Mouse (Mus musculus) liver, embryonic 15.5 days (tissue): Measurements from ENCODE around the gene Nemf. TPM values are rescaled to one million over a fixed set of nuclear protein-coding genes. Genes with fewer than 3 reads are reported as not detected.
"Not testable (repeated sequence)": the region's sequence is repeated elsewhere in the genome, so short reads cannot be mapped to it uniquely, and the experiment has no call there.

Experiments used
- ATAC-seq: fragments of 200-750 bp; cut with Nextera tagmentation; 2 replicates; pipeline ENCODE4 v1.8.0; 2017; ENCODE audit warnings: moderate number of reproducible peaks, mild to moderate bottlenecking, moderate library complexity; ENCODE audit not compliant: insufficient read depth
- H3K27ac ChIP-seq: fragments of 300-500 bp; sonication (generic); replicated peaks from 2 replicates; pipeline ENCODE4 v1.5.1; 2015; ENCODE audit warnings: mild to moderate bottlenecking, inconsistent platforms
- H3K27me3 ChIP-seq: fragments of 300-500 bp; sonication (generic); 2 replicates; pipeline ENCODE4 v1.6.1; 2015; ENCODE audit warnings: mild to moderate bottlenecking, inconsistent platforms
- H3K36me3 ChIP-seq: fragments of 300-500 bp; sonication (generic); replicated peaks from 2 replicates; pipeline ENCODE4 v1.6.1; 2015; ENCODE audit warnings: moderate library complexity, mild to moderate bottlenecking, inconsistent platforms
- H3K4me1 ChIP-seq: fragments of 300-500 bp; sonication (generic); replicated peaks from 2 replicates; pipeline ENCODE4 v1.6.1; 2015; ENCODE audit warnings: inconsistent platforms
- H3K4me2 ChIP-seq: fragments of 300-500 bp; sonication (generic); 2 replicates; pipeline ENCODE4 v1.6.1; 2015; ENCODE audit warnings: moderate library complexity, mild to moderate bottlenecking, inconsistent platforms
- H3K4me3 ChIP-seq: fragments of 300-500 bp; sonication (generic); replicated peaks from 2 replicates; pipeline ENCODE4 v1.5.1; 2015; ENCODE audit warnings: mild to moderate bottlenecking, inconsistent platforms
- H3K9ac ChIP-seq: fragments of 300-500 bp; sonication (generic); 2 replicates; pipeline ENCODE4 v1.6.1; 2015; ENCODE audit warnings: moderate library complexity, mild to moderate bottlenecking, inconsistent platforms
- H3K9me3 ChIP-seq: fragments of 300-500 bp; sonication (generic); replicated peaks from 2 replicates; pipeline ENCODE4 v1.6.1; 2016; ENCODE audit warnings: inconsistent platforms
- WGBS: fragments of 180-500 bp; shearing (Covaris S2); methylation state at CpG from one replicate; pipeline ENCODE4 v1.1.7; 2015; ENCODE audit warnings: mixed read lengths; ENCODE audit not compliant: insufficient replicate concordance; 5-methylcytosine and 5-hydroxymethylcytosine counted together
- polyA plus RNA-seq: library from polyadenylated mRNA; unstranded; fragments of >200 nt; fragmentation: Nextera tagmentation; extraction: Ambion mirVana; gene quantifications from 2 replicates; pipeline ENCODE4 v1.2.1, GENCODE M21; 2015

Gene Nemf
- polyA plus RNA-seq, 1 experiment from 2014 or later = 33.1 TPM

- not testable (repeated sequence) for H3K9ac ChIP-seq, H3K4me2 ChIP-seq, H3K4me3 ChIP-seq, H3K9me3 ChIP-seq, H3K36me3 ChIP-seq, H3K27ac ChIP-seq, ATAC-seq, H3K27me3 ChIP-seq
- peaks cover 22% of the 10 kb centered on the region for H3K4me1 ChIP-seq
- 52% methylated on average over 6 of the region's 12 CpGs for WGBS
Measured at GRCm38 (mm10) chr12:69386281-69386732, 29.3 kb upstream of the Nemf start.

- Histone ChIP-seq H3K27ac (no peak overlapping the region), H3K4me1 (peaks cover 21% of the 10 kb centered on the region), H3K27me3 (no peaks in the 10 kb centered on the region), H3K9me3 (no peaks in the 10 kb centered on the region), H3K36me3 (0 out of 2 replicates have a peak, but pooled peaks cover 9% of the 10 kb centered on the region), H3K9ac (no peak overlapping the region), H3K4me2 (no peak overlapping the region), H3K4me3 (no peak overlapping the region)
- WGBS = 54% methylated on average over 6 of the region's 6 CpGs
- no peak for ATAC-seq
Measured at GRCm38 (mm10) chr12:69385542-69386280, 28.7 kb upstream of the Nemf start.

- no peak overlapping the region for H3K4me2 ChIP-seq
- H3K27ac ChIP-seq = no peak overlapping the region
- no peak overlapping the region for H3K4me3 ChIP-seq
- no peaks in the 10 kb centered on the region for H3K27me3 ChIP-seq
- H3K36me3 ChIP-seq = peaks cover 16% of the 10 kb centered on the region
- ATAC-seq = no peak
- 80% methylated on average over 5 of the region's 5 CpGs for WGBS
- H3K9me3 ChIP-seq = no peaks in the 10 kb centered on the region
- H3K4me1 ChIP-seq = peaks cover 16% of the 10 kb centered on the region
- no peak overlapping the region for H3K9ac ChIP-seq
Measured at GRCm38 (mm10) chr12:69384606-69385005, 27.6 kb upstream of the Nemf start.

GRCm38 (mm10) chr12:69382880-69383279, 25.9 kb upstream of the Nemf start:
- Histone ChIP-seq H3K27ac (no peak overlapping the region), H3K4me2 (no peak overlapping the region), H3K36me3 (peaks cover 30% of the 10 kb centered on the region), H3K4me1 (peaks cover 16% of the 10 kb centered on the region), H3K4me3 (no peak overlapping the region), H3K9me3 (no peaks in the 10 kb centered on the region), H3K27me3 (no peaks in the 10 kb centered on the region), H3K9ac (no peak overlapping the region)
- ATAC-seq = no peak; the same call in 1 of the 2 replicates
- WGBS = 54% methylated on average over 1 of the region's 1 CpGs

- H3K9me3 ChIP-seq = no peaks in the 10 kb centered on the region
- no peak overlapping the region for H3K4me2 ChIP-seq
- no peak for ATAC-seq
- H3K4me1 ChIP-seq = peaks cover 29% of the 10 kb centered on the region
- H3K36me3 ChIP-seq = peaks cover 44% of the 10 kb centered on the region
- no peak overlapping the region for H3K4me3 ChIP-seq
- H3K27me3 ChIP-seq = no peaks in the 10 kb centered on the region
- H3K9ac ChIP-seq = no peak overlapping the region
- WGBS = 84% methylated on average over 11 of the region's 11 CpGs
- H3K27ac ChIP-seq = no peak overlapping the region
Measured at GRCm38 (mm10) chr12:69378558-69379454, 21.8 kb upstream of the Nemf start.

GRCm38 (mm10) chr12:69377636-69378035, 20.7 kb upstream of the Nemf start:
- peaks cover 54% of the 10 kb centered on the region for H3K36me3 ChIP-seq
- 88% methylated on average over 6 of the region's 6 CpGs for WGBS

GRCm38 (mm10) chr12:69377188-69377587, 20.2 kb upstream of the Nemf start:
- no peak for ATAC-seq
- WGBS = 91% methylated on average over 1 of the region's 1 CpGs
- no peak overlapping the region for H3K27ac ChIP-seq

More at GRCm38 (mm10) chr12:69377636-69378035, 20.7 kb upstream of the Nemf start:
- not testable (repeated sequence) for H3K4me2 ChIP-seq, H3K9ac ChIP-seq, H3K27ac ChIP-seq, H3K4me3 ChIP-seq, H3K27me3 ChIP-seq, H3K9me3 ChIP-seq, ATAC-seq
- H3K4me1 ChIP-seq = peaks cover 23% of the 10 kb centered on the region

GRCm38 (mm10) chr12:69376132-69376531, 19.2 kb upstream of the Nemf start:
- ATAC-seq = no peak
- peak overlapping the region; percentile 21 for H3K4me3 ChIP-seq
- 38% methylated on average over 2 of the region's 2 CpGs for WGBS
- peaks cover 46% of the 10 kb centered on the region for H3K36me3 ChIP-seq
- H3K27me3 ChIP-seq = no peaks in the 10 kb centered on the region
- H3K27ac ChIP-seq = 0 out of 2 replicates have a peak overlapping the region, but pooled peaks have one; percentile 38
- no peaks in the 10 kb centered on the region for H3K9me3 ChIP-seq
- peaks cover 20% of the 10 kb centered on the region for H3K4me1 ChIP-seq
- H3K4me2 ChIP-seq = peak overlapping the region; percentile 34
- H3K9ac ChIP-seq = no peak overlapping the region

More at GRCm38 (mm10) chr12:69377188-69377587, 20.2 kb upstream of the Nemf start:
- H3K9me3 ChIP-seq = no peaks in the 10 kb centered on the region
- H3K4me3 ChIP-seq = no peak overlapping the region
- no peaks in the 10 kb centered on the region for H3K27me3 ChIP-seq
- H3K9ac ChIP-seq = no peak overlapping the region
- H3K4me2 ChIP-seq = no peak overlapping the region
- peaks cover 54% of the 10 kb centered on the region for H3K36me3 ChIP-seq
- H3K4me1 ChIP-seq = peaks cover 19% of the 10 kb centered on the region

GRCm38 (mm10) chr12:69373850-69374766, 17.1 kb upstream of the Nemf start:
- peak overlapping the region; percentile 99 for H3K4me3 ChIP-seq
- 11% methylated on average over 11 of the region's 11 CpGs for WGBS
- H3K9me3 ChIP-seq = no peaks in the 10 kb centered on the region
- ATAC-seq = no peak
- peak overlapping the region; percentile 100 for H3K9ac ChIP-seq
- H3K27me3 ChIP-seq = no peaks in the 10 kb centered on the region
- peak overlapping the region; percentile 45; the same call in 1 of the 2 replicates for H3K27ac ChIP-seq
- H3K36me3 ChIP-seq = peaks cover 36% of the 10 kb centered on the region
- H3K4me2 ChIP-seq = peak overlapping the region; percentile 89
- H3K4me1 ChIP-seq = peaks cover 28% of the 10 kb centered on the region

GRCm38 (mm10) chr12:69372731-69373331, 15.9 kb upstream of the Nemf start:
- peak; percentile 14 for ATAC-seq
- under 1% methylated on average over 42 of the region's 42 CpGs for WGBS
- peak overlapping the region; percentile 99 for H3K4me3 ChIP-seq
- H3K4me2 ChIP-seq = peak overlapping the region; percentile 89
- H3K27ac ChIP-seq = peak overlapping the region; percentile 99
- H3K9me3 ChIP-seq = no peaks in the 10 kb centered on the region
- peak overlapping the region; percentile 100 for H3K9ac ChIP-seq
- H3K4me1 ChIP-seq = peaks cover 28% of the 10 kb centered on the region
- no peaks in the 10 kb centered on the region for H3K27me3 ChIP-seq
- peaks cover 24% of the 10 kb centered on the region for H3K36me3 ChIP-seq
